Mouse (Mus musculus): ENCODE data around the gene Sell. TPM values are rescaled to one million over a fixed set of nuclear protein-coding genes. Genes with fewer than 3 reads are reported as not detected.

Gene Sell
- polyA plus RNA-seq, 1 experiment from 2014 or later = 0.41 TPM

DNA sequence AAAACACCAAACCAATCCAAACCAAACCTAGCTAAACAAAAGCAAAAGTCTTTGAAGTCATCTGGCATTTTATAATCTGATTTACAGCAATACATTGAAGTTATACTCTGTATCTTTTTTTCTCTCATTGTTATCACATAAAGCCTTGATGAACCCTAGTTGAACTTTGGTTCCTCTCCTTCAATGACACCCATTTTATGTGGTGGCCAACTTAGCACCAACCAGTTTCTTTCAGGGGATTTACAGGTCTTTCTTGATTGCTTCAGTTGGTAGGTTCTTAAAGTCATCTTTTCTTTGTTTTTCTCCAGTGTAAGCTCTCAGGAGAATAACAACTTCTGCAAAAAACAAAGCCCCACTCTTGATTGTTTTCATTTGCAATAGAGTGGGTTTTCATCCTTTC lies 7.5 kb downstream of the Sell start:
- H3K27ac ChIP-seq (ENCODE audit: low read length) = no peak overlapping the region
- ATAC-seq (ENCODE audit: insufficient number of reproducible peaks, insufficient read depth, low FRiP score, low read depth) = no peak
- H3K9ac ChIP-seq (replicated peaks; ENCODE audit: low read depth, low read length) = no peak overlapping the region
- no peaks in the 10 kb centered on the region for H3K4me1 ChIP-seq (ENCODE audit: control insufficient read depth, insufficient read depth, low read length)
- H3K36me3 ChIP-seq (ENCODE audit: control insufficient read depth, insufficient read depth, low read length) = no peaks in the 10 kb centered on the region
- H3K4me2 ChIP-seq (replicated peaks; ENCODE audit: low read depth, low read length) = no peak overlapping the region
- no peak overlapping the region for H3K4me3 ChIP-seq (ENCODE audit: low read depth, low read length)
- no peaks in the 10 kb centered on the region for H3K27me3 ChIP-seq (ENCODE audit: control insufficient read depth, insufficient read depth, low read length)
- no peaks in the 10 kb centered on the region for H3K9me3 ChIP-seq (ENCODE audit: control insufficient read depth, low read depth, low read length)

DNA sequence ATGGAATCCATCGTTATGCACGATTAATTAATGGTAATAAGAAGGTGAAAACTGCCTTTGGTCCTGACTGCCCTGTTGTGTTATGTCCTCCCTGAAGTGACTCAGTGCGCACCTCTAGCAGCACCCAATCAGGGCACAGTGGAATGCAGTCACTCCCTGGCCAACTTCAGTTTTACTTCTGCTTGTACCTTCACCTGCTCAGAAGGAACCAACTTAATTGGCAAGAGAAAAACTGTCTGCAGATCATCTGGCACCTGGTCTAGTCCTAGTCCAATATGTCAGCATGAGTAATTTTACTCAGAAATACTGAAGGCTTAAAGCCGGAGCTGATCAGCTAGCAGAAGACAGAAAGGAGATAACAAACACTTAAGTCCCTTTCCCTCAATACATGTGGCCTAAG lies 8.7 kb downstream of the Sell start:
- no peaks in the 10 kb centered on the region for H3K27me3 ChIP-seq (ENCODE audit: control insufficient read depth, insufficient read depth, low read length)
- H3K27ac ChIP-seq (ENCODE audit: low read length) = no peak overlapping the region
- H3K4me3 ChIP-seq (ENCODE audit: low read depth, low read length) = no peak overlapping the region
- no peak overlapping the region for H3K4me2 ChIP-seq (replicated peaks; ENCODE audit: low read depth, low read length)
- H3K36me3 ChIP-seq (ENCODE audit: control insufficient read depth, insufficient read depth, low read length) = no peaks in the 10 kb centered on the region
- WGBS = 83% methylated on average over 4 of the region's 4 CpGs
- H3K9me3 ChIP-seq (ENCODE audit: control insufficient read depth, low read depth, low read length) = no peaks in the 10 kb centered on the region
- H3K9ac ChIP-seq (replicated peaks; ENCODE audit: low read depth, low read length) = no peak overlapping the region
- no peak for ATAC-seq (ENCODE audit: insufficient number of reproducible peaks, insufficient read depth, low FRiP score, low read depth)
- H3K4me1 ChIP-seq (ENCODE audit: control insufficient read depth, insufficient read depth, low read length) = no peaks in the 10 kb centered on the region

DNA sequence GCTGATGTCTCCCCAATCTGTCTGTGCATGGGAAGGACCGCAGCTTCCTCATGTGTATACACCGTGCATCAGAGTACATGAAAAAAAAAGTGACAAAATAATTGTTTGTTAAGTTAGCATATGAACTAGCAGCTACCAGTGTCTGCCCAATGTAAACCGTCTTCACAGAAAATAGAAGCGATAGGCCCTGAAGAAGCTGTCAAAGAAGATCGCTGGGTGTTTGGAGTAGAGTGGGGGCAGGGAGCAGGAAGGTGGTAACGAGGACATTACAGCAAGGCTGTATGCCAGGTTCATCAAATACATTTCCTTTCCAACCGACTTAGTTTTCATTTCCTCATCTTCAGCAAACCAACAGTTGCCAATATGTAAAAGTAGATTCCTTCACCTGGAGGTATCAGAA lies 9.3 kb downstream of the Sell start:
- Histone ChIP-seq H3K9me3 (ENCODE audit: control insufficient read depth, low read depth, low read length) (no peaks in the 10 kb centered on the region), H3K4me3 (ENCODE audit: low read depth, low read length) (no peak overlapping the region), H3K4me2 (replicated peaks; ENCODE audit: low read depth, low read length) (no peak overlapping the region), H3K27me3 (ENCODE audit: control insufficient read depth, insufficient read depth, low read length) (no peaks in the 10 kb centered on the region), H3K4me1 (ENCODE audit: control insufficient read depth, insufficient read depth, low read length) (no peaks in the 10 kb centered on the region), H3K36me3 (ENCODE audit: control insufficient read depth, insufficient read depth, low read length) (no peaks in the 10 kb centered on the region), H3K27ac (ENCODE audit: low read length) (no peak overlapping the region), H3K9ac (replicated peaks; ENCODE audit: low read depth, low read length) (no peak overlapping the region)
- 82% methylated on average over 7 of the region's 7 CpGs for WGBS
- no peak for ATAC-seq (ENCODE audit: insufficient number of reproducible peaks, insufficient read depth, low FRiP score, low read depth)

DNA sequence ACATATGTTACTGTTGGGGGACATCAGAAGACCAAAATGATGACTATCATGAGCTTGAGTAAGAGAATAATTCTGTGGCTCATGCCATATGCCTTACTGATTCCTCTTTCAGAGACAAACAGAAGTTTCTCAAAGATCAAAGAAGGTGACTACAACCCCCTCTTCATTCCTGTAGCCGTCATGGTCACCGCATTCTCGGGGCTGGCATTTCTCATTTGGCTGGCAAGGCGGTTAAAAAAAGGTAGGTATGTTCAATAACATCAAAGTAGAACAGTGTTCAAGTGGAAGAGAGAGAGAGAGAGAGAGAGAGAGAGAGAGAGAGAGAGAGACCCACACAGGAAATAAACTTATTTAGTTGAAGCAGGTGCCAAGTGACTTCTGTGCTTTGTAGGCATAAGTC lies 10.2 kb downstream of the Sell start:
- H3K9ac ChIP-seq (replicated peaks; ENCODE audit: low read depth, low read length) = no peak overlapping the region
- WGBS = 86% methylated on average over 4 of the region's 4 CpGs
- no peaks in the 10 kb centered on the region for H3K9me3 ChIP-seq (ENCODE audit: control insufficient read depth, low read depth, low read length)
- H3K27me3 ChIP-seq (ENCODE audit: control insufficient read depth, insufficient read depth, low read length) = no peaks in the 10 kb centered on the region
- H3K4me3 ChIP-seq (ENCODE audit: low read depth, low read length) = no peak overlapping the region
- ATAC-seq (ENCODE audit: insufficient number of reproducible peaks, insufficient read depth, low FRiP score, low read depth) = no peak
- H3K4me2 ChIP-seq (replicated peaks; ENCODE audit: low read depth, low read length) = no peak overlapping the region
- no peaks in the 10 kb centered on the region for H3K4me1 ChIP-seq (ENCODE audit: control insufficient read depth, insufficient read depth, low read length)
- H3K36me3 ChIP-seq (ENCODE audit: control insufficient read depth, insufficient read depth, low read length) = no peaks in the 10 kb centered on the region
- H3K27ac ChIP-seq (ENCODE audit: low read length) = no peak overlapping the region

DNA sequence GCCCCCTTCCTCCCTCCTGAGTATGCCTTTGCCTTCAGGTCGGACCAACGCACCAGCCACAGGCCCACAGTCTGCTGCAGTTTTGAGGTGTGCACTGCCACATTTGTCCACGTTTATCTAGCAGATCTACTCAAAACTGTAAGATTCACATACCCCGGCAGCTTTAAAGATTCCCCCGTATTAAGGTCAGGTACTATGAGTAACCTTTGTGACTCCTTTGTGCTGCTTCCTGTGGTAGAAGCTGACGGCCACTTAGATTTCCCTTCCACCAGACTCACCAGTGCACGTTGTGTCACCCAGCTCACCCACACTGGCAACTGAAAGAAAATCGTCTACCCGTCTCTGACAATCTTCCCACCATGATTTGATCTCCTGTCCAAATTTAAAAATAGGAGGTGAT lies 11.3 kb downstream of the Sell start:
- Histone ChIP-seq H3K36me3 (ENCODE audit: control insufficient read depth, insufficient read depth, low read length) (no peaks in the 10 kb centered on the region), H3K27ac (ENCODE audit: low read length) (no peak overlapping the region), H3K9ac (replicated peaks; ENCODE audit: low read depth, low read length) (no peak overlapping the region), H3K27me3 (ENCODE audit: control insufficient read depth, insufficient read depth, low read length) (no peaks in the 10 kb centered on the region), H3K4me2 (replicated peaks; ENCODE audit: low read depth, low read length) (no peak overlapping the region), H3K9me3 (ENCODE audit: control insufficient read depth, low read depth, low read length) (no peaks in the 10 kb centered on the region), H3K4me1 (ENCODE audit: control insufficient read depth, insufficient read depth, low read length) (no peaks in the 10 kb centered on the region), H3K4me3 (ENCODE audit: low read depth, low read length) (no peak overlapping the region)
- ATAC-seq (ENCODE audit: insufficient number of reproducible peaks, insufficient read depth, low FRiP score, low read depth) = no peak
- 83% methylated on average over 9 of the region's 9 CpGs for WGBS

DNA sequence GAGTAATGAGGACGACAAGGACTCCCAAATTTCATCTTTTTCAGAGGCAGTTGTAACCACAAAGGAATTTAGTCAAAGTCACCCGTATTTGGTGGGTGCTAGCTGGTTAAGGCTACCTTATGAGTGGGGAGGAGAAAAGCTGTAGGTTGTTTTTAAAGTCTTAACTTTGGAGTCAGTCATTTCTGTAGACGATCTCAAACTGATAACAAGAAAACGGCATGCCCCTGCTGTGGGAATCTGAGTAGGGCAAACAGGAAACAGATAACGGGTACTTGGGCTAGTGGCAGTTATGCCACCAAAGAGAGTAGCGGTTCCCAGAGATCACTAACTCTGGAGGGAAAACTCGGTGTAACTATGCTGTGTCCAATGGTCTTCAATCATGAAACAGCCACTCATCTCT lies 12.0 kb downstream of the Sell start:
- no peak overlapping the region for H3K4me3 ChIP-seq (ENCODE audit: low read depth, low read length)
- WGBS = 84% methylated on average over 7 of the region's 7 CpGs
- H3K9ac ChIP-seq (replicated peaks; ENCODE audit: low read depth, low read length) = no peak overlapping the region
- no peak overlapping the region for H3K27ac ChIP-seq (ENCODE audit: low read length)
- H3K27me3 ChIP-seq (ENCODE audit: control insufficient read depth, insufficient read depth, low read length) = no peaks in the 10 kb centered on the region
- no peak overlapping the region for H3K4me2 ChIP-seq (replicated peaks; ENCODE audit: low read depth, low read length)
- no peaks in the 10 kb centered on the region for H3K4me1 ChIP-seq (ENCODE audit: control insufficient read depth, insufficient read depth, low read length)
- no peaks in the 10 kb centered on the region for H3K9me3 ChIP-seq (ENCODE audit: control insufficient read depth, low read depth, low read length)
- H3K36me3 ChIP-seq (ENCODE audit: control insufficient read depth, insufficient read depth, low read length) = no peaks in the 10 kb centered on the region
- ATAC-seq (ENCODE audit: insufficient number of reproducible peaks, insufficient read depth, low FRiP score, low read depth) = no peak

DNA sequence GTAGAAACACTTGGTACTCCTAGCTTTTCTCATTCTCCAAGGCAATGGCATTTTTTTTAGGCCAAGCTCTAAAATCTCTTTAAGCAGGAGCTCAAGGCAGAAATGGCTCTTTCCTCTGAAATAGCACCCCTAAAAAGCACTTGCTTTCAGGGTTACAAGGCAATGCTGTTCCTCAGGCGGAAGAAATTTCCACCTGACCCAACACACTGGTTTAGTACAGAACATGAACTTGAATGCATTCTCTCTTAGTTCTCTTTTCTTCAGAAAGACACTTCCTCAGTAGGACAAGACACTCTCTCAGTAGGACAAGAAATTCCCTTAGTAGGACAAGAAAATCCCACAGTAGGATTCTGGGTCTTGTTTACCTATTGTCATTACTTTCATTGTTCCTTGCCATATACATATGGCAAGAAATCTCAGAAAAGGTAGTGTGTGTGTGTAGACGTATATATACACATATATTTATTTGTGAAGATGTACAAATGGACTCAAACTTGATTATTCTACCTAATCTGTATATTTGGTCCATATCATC lies 12.9 kb downstream of the Sell start:
- no peaks in the 10 kb centered on the region for H3K9me3 ChIP-seq (ENCODE audit: control insufficient read depth, low read depth, low read length)
- H3K9ac ChIP-seq (replicated peaks; ENCODE audit: low read depth, low read length) = no peak overlapping the region
- no peak overlapping the region for H3K4me3 ChIP-seq (ENCODE audit: low read depth, low read length)
- no peak overlapping the region for H3K27ac ChIP-seq (ENCODE audit: low read length)
- H3K4me1 ChIP-seq (ENCODE audit: control insufficient read depth, insufficient read depth, low read length) = no peaks in the 10 kb centered on the region
- no peaks in the 10 kb centered on the region for H3K27me3 ChIP-seq (ENCODE audit: control insufficient read depth, insufficient read depth, low read length)
- ATAC-seq (ENCODE audit: insufficient number of reproducible peaks, insufficient read depth, low FRiP score, low read depth) = no peak
- H3K4me2 ChIP-seq (replicated peaks; ENCODE audit: low read depth, low read length) = no peak overlapping the region
- WGBS = 86% methylated on average over 2 of the region's 2 CpGs
- no peaks in the 10 kb centered on the region for H3K36me3 ChIP-seq (ENCODE audit: control insufficient read depth, insufficient read depth, low read length)

DNA sequence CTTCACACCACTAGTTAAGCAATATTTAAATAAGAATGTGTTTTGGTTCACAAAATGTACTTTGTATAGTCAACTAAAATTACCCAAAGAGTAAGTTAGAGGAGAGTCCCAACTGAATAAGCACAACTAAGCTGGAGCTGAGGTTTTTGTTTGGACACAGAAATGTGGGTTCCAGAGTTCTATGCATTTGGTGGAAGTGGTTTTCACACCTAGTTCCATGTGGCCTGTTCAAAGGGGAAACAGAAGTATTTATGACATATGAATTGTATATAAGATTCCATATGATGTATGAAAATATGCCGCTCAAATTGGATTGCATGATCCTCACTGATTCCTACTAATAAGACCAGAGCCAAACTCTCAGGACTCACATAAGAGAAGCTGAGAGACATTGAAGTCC lies 13.6 kb downstream of the Sell start:
- H3K4me1 ChIP-seq (ENCODE audit: control insufficient read depth, insufficient read depth, low read length) = no peaks in the 10 kb centered on the region
- H3K36me3 ChIP-seq (ENCODE audit: control insufficient read depth, insufficient read depth, low read length) = no peaks in the 10 kb centered on the region
- no peak for ATAC-seq (ENCODE audit: insufficient number of reproducible peaks, insufficient read depth, low FRiP score, low read depth)
- no peak overlapping the region for H3K4me2 ChIP-seq (replicated peaks; ENCODE audit: low read depth, low read length)
- no peak overlapping the region for H3K27ac ChIP-seq (ENCODE audit: low read length)
- no peaks in the 10 kb centered on the region for H3K9me3 ChIP-seq (ENCODE audit: control insufficient read depth, low read depth, low read length)
- no peak overlapping the region for H3K4me3 ChIP-seq (ENCODE audit: low read depth, low read length)
- no peak overlapping the region for H3K9ac ChIP-seq (replicated peaks; ENCODE audit: low read depth, low read length)
- WGBS = 91% methylated on average over 1 of the region's 1 CpGs
- H3K27me3 ChIP-seq (ENCODE audit: control insufficient read depth, insufficient read depth, low read length) = no peaks in the 10 kb centered on the region

DNA sequence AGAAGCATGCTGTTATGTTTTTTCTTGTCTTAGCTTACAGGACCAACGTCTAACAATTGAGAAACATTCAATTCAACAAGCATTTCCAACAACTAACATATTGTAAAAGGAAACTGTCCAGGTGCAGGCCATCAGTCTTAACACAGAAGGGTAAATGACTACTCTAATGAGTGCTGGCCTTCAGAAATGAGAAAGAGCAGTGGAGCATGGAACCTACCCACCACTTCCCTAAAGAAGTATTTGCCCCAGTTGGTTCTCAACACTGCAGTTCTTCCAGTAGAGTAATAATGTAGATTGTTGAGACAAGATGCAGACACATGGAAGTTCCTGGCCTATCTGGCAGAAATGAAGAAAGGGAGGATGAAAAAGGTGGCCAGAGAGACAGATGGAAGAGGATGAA lies 14.7 kb downstream of the Sell start:
- Histone ChIP-seq H3K36me3 (ENCODE audit: control insufficient read depth, insufficient read depth, low read length) (no peaks in the 10 kb centered on the region), H3K27ac (ENCODE audit: low read length) (no peak overlapping the region), H3K9me3 (ENCODE audit: control insufficient read depth, low read depth, low read length) (no peaks in the 10 kb centered on the region), H3K27me3 (ENCODE audit: control insufficient read depth, insufficient read depth, low read length) (no peaks in the 10 kb centered on the region), H3K4me2 (replicated peaks; ENCODE audit: low read depth, low read length) (no peak overlapping the region), H3K9ac (replicated peaks; ENCODE audit: low read depth, low read length) (no peak overlapping the region), H3K4me3 (ENCODE audit: low read depth, low read length) (no peak overlapping the region), H3K4me1 (ENCODE audit: control insufficient read depth, insufficient read depth, low read length) (no peaks in the 10 kb centered on the region)
- ATAC-seq (ENCODE audit: insufficient number of reproducible peaks, insufficient read depth, low FRiP score, low read depth) = no peak
- 64% methylated on average over 1 of the region's 1 CpGs for WGBS

Measured in stomach, embryonic 14.5 days (tissue).